Mouse (Mus musculus): Measurements from ENCODE around the gene Pcyt2. TPM values are rescaled to one million over a fixed set of nuclear protein-coding genes. Genes with fewer than 3 reads are reported as not detected.

The Pcyt2 gene
- polyA plus RNA-seq, 2 experiments = 101 to 247 TPM

GRCm38 (mm10) chr11:120618619-120619535 lies 1.1 kb upstream of the Pcyt2 start:
- TF ChIP-seq POLR2A (IDR thresholded peaks at IDR 0.05; ENCODE audit: borderline replicate concordance, extremely low read depth, insufficient read depth, insufficient read length) = no peak
- WGBS = 95% methylated on average over 25 of the region's 25 CpGs
- no peaks in the 10 kb centered on the region for H3K27me3 ChIP-seq (ENCODE audit: control insufficient read depth, insufficient read depth, low read length)
- ATAC-seq (ENCODE audit: low FRiP score, low read depth) = no peak
- peaks cover 11% of the 10 kb centered on the region for H3K4me1 ChIP-seq (ENCODE audit: control insufficient read depth, insufficient read depth, low read length)
- no peak overlapping the region for H3K9ac ChIP-seq (ENCODE audit: low read depth, low read length, severe bottlenecking)
- H3K9me3 ChIP-seq (ENCODE audit: control insufficient read depth, low read length) = no peaks in the 10 kb centered on the region
- DNase-seq (ENCODE audit: low spot score) = no peak
- no peak overlapping the region for H3K4me2 ChIP-seq (replicated peaks; ENCODE audit: low read depth, low read length, severe bottlenecking)
- no peak overlapping the region for H3K4me3 ChIP-seq (replicated peaks; ENCODE audit: low read length)
- no peak overlapping the region for H3K27ac ChIP-seq (replicated peaks; ENCODE audit: low read depth, low read length)
- H3K36me3 ChIP-seq (ENCODE audit: control insufficient read depth, insufficient read depth, low read length) = peaks cover 63% of the 10 kb centered on the region

GRCm38 (mm10) chr11:120616617-120617294 lies 980 bp downstream of the Pcyt2 start:
- ATAC-seq (ENCODE audit: low FRiP score, low read depth) = no peak
- H3K36me3 ChIP-seq (ENCODE audit: control insufficient read depth, insufficient read depth, low read length) = peaks cover 71% of the 10 kb centered on the region
- TF ChIP-seq POLR2A (IDR thresholded peaks at IDR 0.05; ENCODE audit: borderline replicate concordance, extremely low read depth, insufficient read depth, insufficient read length) = no peak
- H3K27me3 ChIP-seq (ENCODE audit: control insufficient read depth, insufficient read depth, low read length) = no peaks in the 10 kb centered on the region
- peaks cover 11% of the 10 kb centered on the region for H3K4me1 ChIP-seq (ENCODE audit: control insufficient read depth, insufficient read depth, low read length)
- peak overlapping the region; percentile 72 for H3K9ac ChIP-seq (ENCODE audit: low read depth, low read length, severe bottlenecking)
- H3K4me3 ChIP-seq (replicated peaks; ENCODE audit: low read length) = peak overlapping the region; percentile 87
- WGBS = 55% methylated on average over 4 of the region's 4 CpGs
- H3K27ac ChIP-seq (replicated peaks; ENCODE audit: low read depth, low read length) = no peak overlapping the region
- no peak for DNase-seq (ENCODE audit: low spot score)
- H3K9me3 ChIP-seq (ENCODE audit: control insufficient read depth, low read length) = no peaks in the 10 kb centered on the region
- H3K4me2 ChIP-seq (replicated peaks; ENCODE audit: low read depth, low read length, severe bottlenecking) = peak overlapping the region; percentile 82

DNA sequence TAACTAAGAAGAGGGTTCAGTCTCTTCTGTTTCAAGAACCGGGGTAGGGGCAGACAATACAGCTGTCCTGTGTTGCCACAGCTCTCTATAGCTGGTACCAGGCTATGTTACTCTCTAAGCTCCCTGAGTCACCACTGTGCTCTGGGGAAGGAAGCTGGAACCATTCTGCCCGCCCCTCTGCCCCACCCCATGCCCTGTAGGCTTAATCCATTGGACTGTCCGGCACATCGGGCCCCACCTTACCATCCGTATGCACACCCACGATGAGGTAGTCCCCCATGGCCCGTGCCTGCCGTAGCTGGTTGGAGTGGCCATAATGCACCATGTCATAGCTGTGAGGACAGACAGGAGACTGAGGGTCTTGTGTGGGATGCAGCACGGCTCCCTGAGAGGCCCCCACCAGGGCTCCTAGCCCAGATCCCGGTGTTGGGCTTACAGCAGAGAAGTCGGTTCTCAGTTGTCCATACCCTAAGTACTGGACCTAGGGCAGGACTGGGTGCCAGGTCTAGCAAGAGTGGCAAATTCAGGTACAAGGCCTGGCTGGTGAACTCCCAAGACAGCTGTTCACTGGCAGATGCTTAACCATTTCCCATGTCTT lies 2.0 kb downstream of the Pcyt2 start:
- DNase-seq (ENCODE audit: low spot score) = no peak
- peaks cover 72% of the 10 kb centered on the region for H3K36me3 ChIP-seq (ENCODE audit: control insufficient read depth, insufficient read depth, low read length)
- H3K4me3 ChIP-seq (replicated peaks; ENCODE audit: low read length) = no peak overlapping the region
- H3K4me2 ChIP-seq (replicated peaks; ENCODE audit: low read depth, low read length, severe bottlenecking) = no peak overlapping the region
- WGBS = 94% methylated on average over 11 of the region's 11 CpGs
- no peaks in the 10 kb centered on the region for H3K27me3 ChIP-seq (ENCODE audit: control insufficient read depth, insufficient read depth, low read length)
- no peak overlapping the region for H3K9ac ChIP-seq (ENCODE audit: low read depth, low read length, severe bottlenecking)
- ATAC-seq (ENCODE audit: low FRiP score, low read depth) = no peak
- no peak overlapping the region for H3K27ac ChIP-seq (replicated peaks; ENCODE audit: low read depth, low read length)
- no peaks in the 10 kb centered on the region for H3K9me3 ChIP-seq (ENCODE audit: control insufficient read depth, low read length)
- peaks cover 11% of the 10 kb centered on the region for H3K4me1 ChIP-seq (ENCODE audit: control insufficient read depth, insufficient read depth, low read length)
- no peak for TF ChIP-seq POLR2A (IDR thresholded peaks at IDR 0.05; ENCODE audit: borderline replicate concordance, extremely low read depth, insufficient read depth, insufficient read length)

DNA sequence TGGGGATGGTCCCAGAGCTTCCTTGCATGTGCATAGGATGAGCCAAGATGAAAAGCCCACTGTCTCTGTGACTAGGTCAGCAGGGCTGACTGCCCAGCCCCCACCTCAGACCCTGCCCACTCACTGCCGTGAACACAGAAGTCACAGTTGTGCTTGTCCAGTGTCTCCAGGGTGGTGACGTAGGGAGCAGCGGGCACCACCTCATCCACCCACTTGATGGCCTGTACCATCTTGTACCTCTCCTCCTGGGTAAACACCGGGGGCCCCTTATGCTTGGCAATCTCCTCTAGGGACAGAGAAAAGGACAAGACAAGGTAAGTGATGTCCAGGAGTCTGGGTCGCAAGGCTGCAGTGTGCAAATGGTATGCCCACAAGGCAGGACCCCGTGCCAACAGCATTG lies 2.6 kb downstream of the Pcyt2 start:
- H3K9ac ChIP-seq (ENCODE audit: low read depth, low read length, severe bottlenecking) = no peak overlapping the region
- no peak for TF ChIP-seq POLR2A (IDR thresholded peaks at IDR 0.05; ENCODE audit: borderline replicate concordance, extremely low read depth, insufficient read depth, insufficient read length)
- no peak for ATAC-seq (ENCODE audit: low FRiP score, low read depth)
- H3K27ac ChIP-seq (replicated peaks; ENCODE audit: low read depth, low read length) = no peak overlapping the region
- 98% methylated on average over 6 of the region's 6 CpGs for WGBS
- DNase-seq (ENCODE audit: low spot score) = no peak
- H3K9me3 ChIP-seq (ENCODE audit: control insufficient read depth, low read length) = no peaks in the 10 kb centered on the region
- H3K4me1 ChIP-seq (ENCODE audit: control insufficient read depth, insufficient read depth, low read length) = peaks cover 11% of the 10 kb centered on the region
- H3K4me3 ChIP-seq (replicated peaks; ENCODE audit: low read length) = no peak overlapping the region
- H3K36me3 ChIP-seq (ENCODE audit: control insufficient read depth, insufficient read depth, low read length) = peaks cover 72% of the 10 kb centered on the region
- H3K27me3 ChIP-seq (ENCODE audit: control insufficient read depth, insufficient read depth, low read length) = no peaks in the 10 kb centered on the region
- no peak overlapping the region for H3K4me2 ChIP-seq (replicated peaks; ENCODE audit: low read depth, low read length, severe bottlenecking)

DNA sequence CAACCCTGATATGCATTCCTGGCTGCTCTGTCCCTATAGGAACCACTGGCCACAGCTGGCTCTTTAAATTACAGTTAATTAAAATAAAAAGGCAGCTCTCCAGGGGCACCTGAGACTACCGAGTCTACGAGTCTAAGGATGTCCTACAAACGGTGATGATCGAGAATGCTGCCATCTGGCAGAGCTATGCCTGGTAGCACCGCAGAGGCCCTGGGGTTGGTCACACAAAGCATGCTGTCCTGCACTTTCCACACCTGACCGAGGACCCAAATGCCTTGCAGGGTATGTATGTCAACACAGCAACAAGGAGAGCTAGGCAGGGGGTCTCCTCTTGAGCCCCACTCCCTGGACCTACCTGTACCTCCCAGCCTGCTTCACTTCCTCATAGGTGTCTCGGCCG lies 3.8 kb downstream of the Pcyt2 start:
- DNase-seq (ENCODE audit: low spot score) (no peak), ATAC-seq (ENCODE audit: low FRiP score, low read depth) (no peak)
- Histone ChIP-seq H3K4me2 (replicated peaks; ENCODE audit: low read depth, low read length, severe bottlenecking) (no peak overlapping the region), H3K36me3 (ENCODE audit: control insufficient read depth, insufficient read depth, low read length) (peaks cover 63% of the 10 kb centered on the region), H3K9me3 (ENCODE audit: control insufficient read depth, low read length) (no peaks in the 10 kb centered on the region), H3K9ac (ENCODE audit: low read depth, low read length, severe bottlenecking) (no peak overlapping the region), H3K27ac (replicated peaks; ENCODE audit: low read depth, low read length) (no peak overlapping the region), H3K27me3 (ENCODE audit: control insufficient read depth, insufficient read depth, low read length) (peaks cover 1% of the 10 kb centered on the region), H3K4me3 (replicated peaks; ENCODE audit: low read length) (no peak overlapping the region), H3K4me1 (ENCODE audit: control insufficient read depth, insufficient read depth, low read length) (peaks cover 11% of the 10 kb centered on the region)
- TF ChIP-seq POLR2A (IDR thresholded peaks at IDR 0.05; ENCODE audit: borderline replicate concordance, extremely low read depth, insufficient read depth, insufficient read length) = no peak
- WGBS = 85% methylated on average over 8 of the region's 8 CpGs

Data from limb, embryonic 14.5 days (tissue).